Mouse (Mus musculus) MEL (cell line): ENCODE results near the gene Prrt4. TPM values are rescaled to one million over a fixed set of nuclear protein-coding genes. Genes with fewer than 3 reads are reported as not detected.

Experiments
- DNase-seq: peaks from one replicate; pipeline ENCODE4 v3.0.0; 2011; ENCODE audit warnings: low read depth, low spot score
- H3K27ac ChIP-seq: 2 replicates; pipeline ENCODE4 v1.5.1; 2012; ENCODE audit warnings: low read depth, mild to moderate bottlenecking, control low read depth, low read length, moderate library complexity; ENCODE audit not compliant: control insufficient read depth
- H3K27me3 ChIP-seq, 2 experiments: fragments of 150-350 bp in 1 of 2; sonication (generic) in 1 of 2; 2 replicates each; pipeline ENCODE4 v1.6.1; 2012; ENCODE audit warnings: low read length in 2 of 2, mild to moderate bottlenecking in 2 of 2, improper control_type of control experiment in 1 of 2, moderate library complexity in 1 of 2; ENCODE audit not compliant: insufficient read depth in 2 of 2, control insufficient read depth in 1 of 2
- H3K36me3 ChIP-seq, 2 experiments: 2 replicates each; pipeline ENCODE4 v1.6.1; 2012 to 2014; ENCODE audit warnings: low read length in 2 of 2, improper control_type of control experiment in 1 of 2, inconsistent platforms in 1 of 2, mild to moderate bottlenecking in 1 of 2; ENCODE audit not compliant: insufficient read depth in 2 of 2, control insufficient read depth in 1 of 2
- H3K4me1 ChIP-seq, 2 experiments: fragments of 150-350 bp in 1 of 2; sonication (generic) in 1 of 2; 2 replicates each; pipeline ENCODE4 v1.6.1; 2012; ENCODE audit warnings: low read length in 2 of 2, improper control_type of control experiment in 1 of 2, mild to moderate bottlenecking in 1 of 2; ENCODE audit not compliant: insufficient read depth in 2 of 2, control insufficient read depth in 1 of 2
- H3K4me3 ChIP-seq, 2 experiments: fragments of 150-350 bp in 1 of 2; sonication (generic) in 1 of 2; 2 replicates each; pipeline ENCODE4 v1.5.1; 2012; ENCODE audit warnings: low read depth in 2 of 2, low read length in 2 of 2, mild to moderate bottlenecking in 2 of 2, moderate library complexity in 2 of 2, control low read depth in 1 of 2, improper control_type of control experiment in 1 of 2; ENCODE audit not compliant: control insufficient read depth in 1 of 2, insufficient read depth in 1 of 2
- H3K79me2 ChIP-seq: 2 replicates; pipeline ENCODE4 v1.6.1; 2012; ENCODE audit warnings: mild to moderate bottlenecking, low read length, moderate library complexity; ENCODE audit not compliant: control insufficient read depth, poor library complexity, insufficient read depth
- H3K9ac ChIP-seq: 2 replicates; pipeline ENCODE4 v1.6.1; 2012; ENCODE audit warnings: low read depth, mild to moderate bottlenecking, control low read depth, low read length, moderate library complexity; ENCODE audit not compliant: control insufficient read depth, poor library complexity, severe bottlenecking
- H3K9me3 ChIP-seq: fragments of 150-350 bp; sonication (generic); replicated peaks from 2 replicates; pipeline ENCODE4 v1.6.1; 2012; ENCODE audit warnings: mild to moderate bottlenecking, low read length, improper control_type of control experiment, moderate library complexity; ENCODE audit not compliant: insufficient read depth
- CHD2 ChIP-seq: IDR thresholded peaks from 2 replicates; pipeline ENCODE4 v1.6.1; 2011; ENCODE audit warnings: low read length, improper control_type of control experiment
- CTCF ChIP-seq, 3 experiments: IDR thresholded peaks in 2 of 3; conservative IDR thresholded peaks in 1 of 3; 2 replicates each; pipeline ENCODE4 v1.5.1; 2011 to 2012; ENCODE audit warnings: low read length in 3 of 3, low read depth in 2 of 3, mild to moderate bottlenecking in 2 of 3, improper control_type of control experiment in 1 of 3, inconsistent platforms in 1 of 3, mixed read lengths in 1 of 3, moderate library complexity in 1 of 3; ENCODE audit not compliant: control insufficient read depth in 1 of 3, insufficient read depth in 1 of 3, poor library complexity in 1 of 3, severe bottlenecking in 1 of 3
- ETS1 ChIP-seq: IDR thresholded peaks from 2 replicates; pipeline ENCODE4 v1.6.1; 2012; ENCODE audit warnings: low read depth, mild to moderate bottlenecking, inconsistent platforms, low read length, improper control_type of control experiment, moderate library complexity
- HCFC1 ChIP-seq: IDR thresholded peaks from 2 replicates; pipeline ENCODE4 v1.6.1; 2012; ENCODE audit warnings: low read depth, mild to moderate bottlenecking, inconsistent platforms, low read length, improper control_type of control experiment, moderate library complexity
- JUND ChIP-seq: IDR thresholded peaks from 2 replicates; pipeline ENCODE4 v1.6.1; 2011; ENCODE audit warnings: low read depth, mild to moderate bottlenecking, improper control_type of control experiment, low read length
- KAT2A ChIP-seq: conservative IDR thresholded peaks from 2 replicates; pipeline ENCODE4 v1.6.1; 2012; ENCODE audit warnings: low read depth, low read length, improper control_type of control experiment, inconsistent platforms
- MAX ChIP-seq: IDR thresholded peaks from 2 replicates; pipeline ENCODE4 v1.6.1; 2011; ENCODE audit warnings: low read length, improper control_type of control experiment
- MAZ ChIP-seq: IDR thresholded peaks from 2 replicates; pipeline ENCODE4 v1.6.1; 2012; ENCODE audit warnings: low read depth, mild to moderate bottlenecking, inconsistent platforms, low read length, improper control_type of control experiment
- MYB ChIP-seq: IDR thresholded peaks from 2 replicates; pipeline ENCODE4 v1.6.1; 2011; ENCODE audit warnings: mild to moderate bottlenecking, low read depth, low read length, improper control_type of control experiment
- NELFE ChIP-seq: IDR thresholded peaks from 2 replicates; pipeline ENCODE4 v1.6.1; 2011; ENCODE audit warnings: low read depth, low read length, improper control_type of control experiment
- NRF1 ChIP-seq: IDR thresholded peaks from 2 replicates; pipeline ENCODE4 v1.6.1; 2014; ENCODE audit warnings: low read depth, mild to moderate bottlenecking, inconsistent platforms, low read length, improper control_type of control experiment, moderate library complexity; ENCODE audit not compliant: poor library complexity, insufficient read depth, severe bottlenecking
- POLR2AphosphoS2 ChIP-seq: IDR thresholded peaks from 2 replicates; pipeline ENCODE4 v1.6.1; 2011; ENCODE audit warnings: low read length, improper control_type of control experiment
- RAD21 ChIP-seq: IDR thresholded peaks from 2 replicates; pipeline ENCODE4 v1.6.1; 2011; ENCODE audit warnings: mild to moderate bottlenecking, low read depth, low read length, improper control_type of control experiment
- SIN3A ChIP-seq: IDR thresholded peaks from 2 replicates; pipeline ENCODE4 v1.6.1; 2012; ENCODE audit warnings: low read length, improper control_type of control experiment, inconsistent platforms
- TBP ChIP-seq: IDR thresholded peaks from 2 replicates; pipeline ENCODE4 v1.8.0; 2011; ENCODE audit warnings: low read depth, low read length, improper control_type of control experiment
- TCF12 ChIP-seq: IDR thresholded peaks from 2 replicates; pipeline ENCODE4 v1.6.1; 2014; ENCODE audit warnings: low read depth, mild to moderate bottlenecking, inconsistent platforms, low read length, improper control_type of control experiment, moderate library complexity
- UBTF ChIP-seq: IDR thresholded peaks from 2 replicates; pipeline ENCODE4 v1.6.1; 2012; ENCODE audit warnings: low read depth, mild to moderate bottlenecking, inconsistent platforms, low read length, improper control_type of control experiment, moderate library complexity, borderline replicate concordance; ENCODE audit not compliant: insufficient read depth
- USF1 ChIP-seq: IDR thresholded peaks from 2 replicates; pipeline ENCODE4 v1.6.1; 2014; ENCODE audit warnings: low read depth, mild to moderate bottlenecking, inconsistent platforms, low read length, improper control_type of control experiment, moderate library complexity
- ZKSCAN1 ChIP-seq: IDR thresholded peaks from 2 replicates; pipeline ENCODE4 v1.6.1; 2012; ENCODE audit warnings: low read depth, mild to moderate bottlenecking, inconsistent platforms, low read length, improper control_type of control experiment, moderate library complexity
- ZNF384 ChIP-seq: IDR thresholded peaks from 2 replicates; pipeline ENCODE4 v1.6.1; 2012; ENCODE audit warnings: low read depth, mild to moderate bottlenecking, inconsistent platforms, low read length, improper control_type of control experiment
- polyA plus RNA-seq, 2 experiments: library from polyadenylated mRNA; stranded (reverse) in 1 of 2; unstranded in 1 of 2; fragments of >175 nt in 1 of 2; fragments of >200 nt in 1 of 2; gene quantifications; 2 replicates each; pipeline versions ENCODE4 v1.2.1 to v1.2.4; 2012; ENCODE audit warnings: low replicate concordance in 2 of 2, low read depth in 1 of 2; ENCODE audit not compliant: insufficient read length in 2 of 2, insufficient read depth in 1 of 2, missing spikeins in 1 of 2
- total RNA-seq: library from RNA; depleted of rRNA; stranded (reverse); fragments of 300-350 nt; gene quantifications from 2 replicates; pipeline ENCODE4 v1.2.3, GENCODE M21; 2012; rRNA removed

Gene Prrt4
- total and polyA plus RNA-seq, 3 experiments, result 0.17 TPM; not detected in 2

GRCm38 (mm10) chr6:29126878-29127426 is 52.4 kb downstream of the Prrt4 start:
- Histone ChIP-seq H3K36me3 (peaks cover 0 to 3% of the 10 kb centered on the region in 2 experiments; a peak in 1 of 4 replicates), H3K4me1 (no peaks in the 10 kb centered on the region), H3K9me3 (no peaks in the 10 kb centered on the region), H3K27me3 (no peaks in the 10 kb centered on the region), H3K27ac (no peak overlapping the region), H3K4me3 (no peak overlapping the region), H3K79me2 (no peaks in the 10 kb centered on the region), H3K9ac (no peak overlapping the region)
- TF ChIP-seq NRF1, result no peak
- TF ChIP-seq TBP, result no peak
- TF ChIP-seq UBTF, result no peak
- no peak for DNase-seq

GRCm38 (mm10) chr6:29119990-29120389 is 59.4 kb downstream of the Prrt4 start:
- no peak overlapping the region for H3K27ac ChIP-seq
- no peaks in the 10 kb centered on the region for H3K79me2 ChIP-seq
- no peaks in the 10 kb centered on the region for H3K9me3 ChIP-seq
- no peak overlapping the region for H3K4me3 ChIP-seq
- H3K27me3 ChIP-seq, result no peaks in the 10 kb centered on the region
- no peak for DNase-seq
- H3K36me3 ChIP-seq, result peaks cover 0 to 2% of the 10 kb centered on the region in 2 experiments; a peak in 1 of 4 replicates
- H3K4me1 ChIP-seq, result no peaks in the 10 kb centered on the region
- no peak overlapping the region for H3K9ac ChIP-seq
- TF ChIP-seq UBTF (no peak), TCF12 (no peak), MYB (no peak), HCFC1 (no peak), NELFE (no peak), ZNF384 (no peak), ZKSCAN1 (no peak), CHD2 (no peak), RAD21 (no peak), ETS1 (no peak), USF1 (no peak), JUND (no peak), SIN3A (no peak), MAZ (no peak), CTCF (IDR thresholded peaks at IDR 0.05 in 2 of 3, conservative IDR thresholded peaks at IDR 0.05 in 1 of 3; ENCODE audit: control insufficient read depth in 1 of 3, insufficient read depth in 1 of 3, low read depth in 2 of 3, low read length in 3 of 3, poor library complexity in 1 of 3, severe bottlenecking in 1 of 3) (no peak), KAT2A (no peak), MAX (no peak), POLR2AphosphoS2 (no peak), NRF1 (no peak)

Other genes with a start within 250 kb of the Prrt4 start
- not detected in 2 replicates for gene Lep, start 119.4 kb downstream of the Prrt4 start, total RNA-seq
- not detected for gene Lep, start 119.4 kb downstream of the Prrt4 start, polyA plus RNA-seq
- gene Rbm28, start 14.6 kb downstream of the Prrt4 start, total RNA-seq, result 48.2 and 50.1 TPM in 2 replicates
- 100 to 1,000 TPM in 1 of 2 experiments, 10 to 100 TPM in 1; 91.2 to 312 TPM for gene Rbm28, start 14.6 kb downstream of the Prrt4 start, polyA plus RNA-seq
- 15.3 and 17.2 TPM in 2 replicates for gene Impdh1, start 36.8 kb upstream of the Prrt4 start, total RNA-seq
- 10 to 100 TPM in 1 of 2 experiments, not detected in 1; 55.1 TPM for gene Impdh1, start 36.8 kb upstream of the Prrt4 start, polyA plus RNA-seq
- gene Hilpda, start 92.9 kb upstream of the Prrt4 start, total RNA-seq, result 15.6 and 18.1 TPM in 2 replicates
- gene Hilpda, start 92.9 kb upstream of the Prrt4 start, polyA plus RNA-seq, result 10 to 100 TPM in 1 of 2 experiments, not detected in 1; 17.0 TPM
- gene Fam71f2, start 100.0 kb upstream of the Prrt4 start, total RNA-seq, result 0.23 TPM in 1 of 2 replicates, not detected in the other
- gene Fam71f2, start 100.0 kb upstream of the Prrt4 start, polyA plus RNA-seq, result under 1 TPM in 1 of 2 experiments, not detected in 1; 0.84 TPM
- not detected in 2 replicates for gene Fam71f1, start 139.6 kb upstream of the Prrt4 start, total RNA-seq
- under 1 TPM in 1 of 2 experiments, not detected in 1; 0.13 TPM for gene Fam71f1, start 139.6 kb upstream of the Prrt4 start, polyA plus RNA-seq
- 80.4 and 98.0 TPM in 2 replicates for gene Calu, start 168.5 kb upstream of the Prrt4 start, total RNA-seq
- gene Calu, start 168.5 kb upstream of the Prrt4 start, polyA plus RNA-seq, result 100 to 1,000 TPM in 1 of 2 experiments, 10 to 100 TPM in 1; 79.4 to 419 TPM
- 0.23 TPM in 1 of 2 replicates, not detected in the other for gene Opn1sw, start 208.9 kb upstream of the Prrt4 start, total RNA-seq
- gene Opn1sw, start 208.9 kb upstream of the Prrt4 start, polyA plus RNA-seq, result under 1 TPM in 1 of 2 experiments, not detected in 1; 0.04 TPM
- gene Ccdc136, start 216.7 kb upstream of the Prrt4 start, total RNA-seq, result not detected in 2 replicates
- under 1 TPM in 1 of 2 experiments, not detected in 1; 0.22 TPM for gene Ccdc136, start 216.7 kb upstream of the Prrt4 start, polyA plus RNA-seq